Mouse (Mus musculus): ENCODE data around the gene Nlrp9c. TPM values are rescaled to one million over a fixed set of nuclear protein-coding genes. Genes with fewer than 3 reads are reported as not detected.
"Not testable (repeated sequence)": the region's sequence is repeated elsewhere in the genome, so short reads cannot be mapped to it uniquely, and the experiment has no call there.

The Nlrp9c gene
- not detected for total RNA-seq (2021)
- long read RNA-seq, experiment 1, result 0 reads
- long read RNA-seq, experiment 2, result 0 reads

- not testable (repeated sequence) for DNase-seq (ENCODE audit: low spot score in 2 of 2)
These were observed at the start of gene Nlrp9c for GRCm38 (mm10) chr7:26403600-26403999. Gene Nlrp9c (minus strand): TSS chr7:26403700.

GRCm38 (mm10) chr7:26434813-26435212 lies 31.3 kb upstream of the Nlrp9c start, which contains the start of gene Nlrp4a:
Gene Nlrp4a (plus strand): TSS chr7:26435113.
- DNase-seq (ENCODE audit: low spot score in 2 of 2), result no peak

GRCm38 (mm10) chr7:26391811-26392210 lies 11.7 kb downstream of the Nlrp9c start:
- DNase-seq (ENCODE audit: low spot score in 2 of 2), result not testable (repeated sequence)

GRCm38 (mm10) chr7:26391137-26391536 lies 12.4 kb downstream of the Nlrp9c start:
- DNase-seq (ENCODE audit: low spot score in 2 of 2), result not testable (repeated sequence)

- DNase-seq (ENCODE audit: low spot score in 2 of 2), result not testable (repeated sequence)
These were observed 16.8 kb downstream of the Nlrp9c start for GRCm38 (mm10) chr7:26386691-26387090.

GRCm38 (mm10) chr7:26380807-26381206 lies 22.7 kb downstream of the Nlrp9c start:
- no peak for DNase-seq (ENCODE audit: low spot score in 2 of 2)

- DNase-seq (ENCODE audit: low spot score in 2 of 2), result not testable (repeated sequence)
These were observed 30.3 kb downstream of the Nlrp9c start for GRCm38 (mm10) chr7:26373221-26373620.

GRCm38 (mm10) chr7:26356719-26357118 lies 46.8 kb downstream of the Nlrp9c start:
- DNase-seq (ENCODE audit: low spot score in 2 of 2), result not testable (repeated sequence)

- not testable (repeated sequence) for DNase-seq (ENCODE audit: low spot score in 2 of 2)
These were observed 51.2 kb downstream of the Nlrp9c start for GRCm38 (mm10) chr7:26352258-26352657.

GRCm38 (mm10) chr7:26350177-26350576 lies 53.3 kb downstream of the Nlrp9c start:
- not testable (repeated sequence) for DNase-seq (ENCODE audit: low spot score in 2 of 2)

- DNase-seq (ENCODE audit: low spot score in 2 of 2), result not testable (repeated sequence)
These were observed 83.1 kb downstream of the Nlrp9c start for GRCm38 (mm10) chr7:26320361-26320760.

- DNase-seq (ENCODE audit: low spot score in 2 of 2), result not testable (repeated sequence)
These were observed 87.7 kb downstream of the Nlrp9c start for GRCm38 (mm10) chr7:26315809-26316208.

- DNase-seq (ENCODE audit: low spot score in 2 of 2), result not testable (repeated sequence)
These were observed 88.3 kb downstream of the Nlrp9c start for GRCm38 (mm10) chr7:26315194-26315593.

GRCm38 (mm10) chr7:26311786-26312185 lies 91.7 kb downstream of the Nlrp9c start:
- DNase-seq (ENCODE audit: low spot score in 2 of 2), result not testable (repeated sequence)

GRCm38 (mm10) chr7:26306926-26307325 lies 96.6 kb downstream of the Nlrp9c start, which contains the start of gene Cyp2a4:
Gene Cyp2a4 (plus strand): TSS chr7:26307169.
- DNase-seq (ENCODE audit: low spot score in 2 of 2), result not testable (repeated sequence)

- DNase-seq (ENCODE audit: low spot score in 2 of 2), result not testable (repeated sequence)
These were observed 99.9 kb downstream of the Nlrp9c start for GRCm38 (mm10) chr7:26303429-26304166.

Other genes starting within 250 kb of the Nlrp9c start
- gene Cyp2b9, start 230.3 kb downstream of the Nlrp9c start, total RNA-seq (2021), result under 1 TPM in 1 of 2 experiments, not detected in 1; 0.41 TPM
- gene Vmn1r184, start 143.4 kb downstream of the Nlrp9c start, total RNA-seq (2021), result not detected
- gene Cyp2a4, start 96.5 kb downstream of the Nlrp9c start, total RNA-seq (2021), result not detected
- not detected for gene Nlrp4a, start 31.4 kb upstream of the Nlrp9c start, total RNA-seq (2021)
- gene Nlrp9a, start 131.3 kb upstream of the Nlrp9c start, total RNA-seq (2021), result not detected
- not detected for gene Vmn1r185, start 214.8 kb upstream of the Nlrp9c start, total RNA-seq (2021)